Mouse (Mus musculus) lung, postnatal 0 days (tissue): Measurements from ENCODE around the gene Cct8.
"Not testable (repeated sequence)": the region's sequence is repeated elsewhere in the genome, so short reads cannot be mapped to it uniquely, and the experiment has no call there.

Experiments used
- CTCF ChIP-seq: IDR thresholded peaks from 2 replicates; pipeline ENCODE4 v1.5.1; 2016; ENCODE audit warnings: antibody characterized with exemption, mild to moderate bottlenecking
- EP300 ChIP-seq: IDR thresholded peaks from 2 replicates; pipeline ENCODE4 v1.6.1; 2016; ENCODE audit warnings: antibody characterized with exemption, mild to moderate bottlenecking, control low read depth

- not testable (repeated sequence) for TF ChIP-seq CTCF, EP300
Measured at GRCm38 (mm10) chr16:87492191-87492792, 3.4 kb downstream of the Cct8 start.
